Mouse (Mus musculus): ENCODE results near the gene Lamc1. TPM values are rescaled to one million over a fixed set of nuclear protein-coding genes. Genes with fewer than 3 reads are reported as not detected.

Gene Lamc1
- polyA plus RNA-seq, 1 experiment from 2014 or later, result 126 TPM

DNA sequence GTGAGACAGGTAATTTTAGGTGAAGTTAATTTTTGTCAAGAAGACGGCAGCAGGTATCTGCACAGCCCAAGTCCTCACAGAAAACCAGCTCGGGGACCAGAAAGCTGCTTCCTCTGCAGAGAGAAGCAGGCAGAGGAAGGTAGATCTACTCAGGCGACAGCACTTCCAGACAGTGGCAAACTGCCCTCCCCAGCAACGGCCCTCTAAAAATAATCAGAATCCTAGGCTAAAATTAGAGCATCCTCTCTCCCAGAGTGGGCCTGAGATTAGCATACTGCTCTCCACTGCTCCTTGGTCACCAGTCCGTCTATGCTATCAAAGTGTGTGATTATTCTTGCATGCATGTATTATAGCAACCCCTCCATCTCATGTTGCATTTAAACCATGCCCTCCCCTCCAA, 52.2 kb downstream of the Lamc1 start:
- 36% methylated on average over 5 of the region's 5 CpGs for WGBS

DNA sequence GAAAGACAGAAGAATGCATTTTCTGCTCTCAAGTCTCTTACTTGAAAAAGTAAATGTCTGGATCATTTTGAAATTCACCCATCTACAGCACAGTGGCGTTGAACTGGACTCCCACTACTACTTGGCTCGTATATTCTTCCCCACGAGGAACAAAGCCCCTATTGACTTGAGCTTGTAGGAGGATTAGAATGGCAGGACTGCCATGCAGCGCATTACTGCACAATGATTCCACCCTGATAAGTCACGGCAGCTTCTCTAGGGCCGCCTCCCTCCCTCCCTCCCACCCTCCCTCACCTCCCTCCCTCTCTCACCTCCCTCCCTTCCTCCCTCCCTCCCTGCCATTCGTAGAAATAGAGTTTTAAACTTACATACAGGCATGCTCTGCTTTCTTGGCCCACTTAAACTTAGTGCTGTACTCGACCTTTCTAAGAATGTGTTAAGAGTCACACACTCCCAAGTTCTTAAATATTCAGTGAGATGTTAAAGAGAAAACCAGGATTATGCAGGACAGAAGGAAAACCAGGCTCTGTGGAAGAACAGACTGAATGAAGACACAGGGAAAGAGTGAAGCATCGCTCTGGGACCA, 54.5 kb downstream of the Lamc1 start:
- H3K4me1 ChIP-seq (replicated peaks; ENCODE audit: control insufficient read depth, insufficient read depth, low read length), result peaks cover 40% of the 10 kb centered on the region
- H3K4me2 ChIP-seq (ENCODE audit: low read depth, low read length), result no peak overlapping the region
- H3K9me3 ChIP-seq (ENCODE audit: control insufficient read depth, low read length), result no peaks in the 10 kb centered on the region
- no peaks in the 10 kb centered on the region for H3K36me3 ChIP-seq (ENCODE audit: control insufficient read depth, insufficient read depth, low read length)
- WGBS, result 37% methylated on average over 9 of the region's 9 CpGs
- no peak overlapping the region for H3K9ac ChIP-seq (ENCODE audit: low read length)
- no peaks in the 10 kb centered on the region for H3K27me3 ChIP-seq (ENCODE audit: control insufficient read depth, insufficient read depth, low read depth, low read length)
- H3K4me3 ChIP-seq (ENCODE audit: low read length), result 0 out of 2 replicates have a peak overlapping the region, but pooled peaks have one; percentile 4
- peak; percentile 47 for ATAC-seq (ENCODE audit: low read depth)
- H3K27ac ChIP-seq (ENCODE audit: low read length), result peak overlapping the region; percentile 87

More for the DNA sequence above, 52.2 kb downstream of the Lamc1 start:
- H3K27ac ChIP-seq (ENCODE audit: low read length), result peak overlapping the region; percentile 45; the same call in 1 of the 2 replicates
- H3K4me3 ChIP-seq (ENCODE audit: low read length), result no peak overlapping the region
- H3K27me3 ChIP-seq (ENCODE audit: control insufficient read depth, insufficient read depth, low read depth, low read length), result no peaks in the 10 kb centered on the region
- H3K36me3 ChIP-seq (ENCODE audit: control insufficient read depth, insufficient read depth, low read length), result no peaks in the 10 kb centered on the region
- no peak overlapping the region for H3K9ac ChIP-seq (ENCODE audit: low read length)
- no peaks in the 10 kb centered on the region for H3K9me3 ChIP-seq (ENCODE audit: control insufficient read depth, low read length)
- H3K4me1 ChIP-seq (replicated peaks; ENCODE audit: control insufficient read depth, insufficient read depth, low read length), result peaks cover 24% of the 10 kb centered on the region
- ATAC-seq (ENCODE audit: low read depth), result no peak
- no peak overlapping the region for H3K4me2 ChIP-seq (ENCODE audit: low read depth, low read length)

DNA sequence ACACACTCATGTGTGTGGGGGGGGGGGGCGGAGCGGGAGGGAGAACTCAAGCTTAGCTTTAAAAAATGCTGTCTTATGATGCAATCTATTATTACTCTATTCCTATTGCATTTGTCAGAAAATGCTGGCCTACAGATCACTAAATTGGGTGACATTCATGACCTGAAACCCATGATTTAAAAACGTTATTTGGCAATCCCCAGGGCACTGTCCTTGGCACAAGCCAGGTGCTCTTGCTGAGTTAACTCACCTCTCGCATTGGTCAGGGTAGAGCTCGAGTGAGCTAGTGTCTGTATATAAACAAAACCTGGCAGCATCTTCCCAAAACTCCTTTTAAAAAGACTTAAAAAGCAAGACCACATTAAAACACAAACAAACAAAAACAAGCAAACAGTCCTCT, 57.1 kb downstream of the Lamc1 start:
- Histone ChIP-seq H3K27ac (ENCODE audit: low read length) (peak overlapping the region; percentile 75), H3K27me3 (ENCODE audit: control insufficient read depth, insufficient read depth, low read depth, low read length) (no peaks in the 10 kb centered on the region), H3K4me3 (ENCODE audit: low read length) (no peak overlapping the region), H3K9ac (ENCODE audit: low read length) (no peak overlapping the region), H3K4me2 (ENCODE audit: low read depth, low read length) (no peak overlapping the region), H3K4me1 (replicated peaks; ENCODE audit: control insufficient read depth, insufficient read depth, low read length) (peaks cover 36% of the 10 kb centered on the region), H3K36me3 (ENCODE audit: control insufficient read depth, insufficient read depth, low read length) (no peaks in the 10 kb centered on the region), H3K9me3 (ENCODE audit: control insufficient read depth, low read length) (no peaks in the 10 kb centered on the region)
- 32% methylated on average over 5 of the region's 5 CpGs for WGBS
- no peak for ATAC-seq (ENCODE audit: low read depth)

DNA sequence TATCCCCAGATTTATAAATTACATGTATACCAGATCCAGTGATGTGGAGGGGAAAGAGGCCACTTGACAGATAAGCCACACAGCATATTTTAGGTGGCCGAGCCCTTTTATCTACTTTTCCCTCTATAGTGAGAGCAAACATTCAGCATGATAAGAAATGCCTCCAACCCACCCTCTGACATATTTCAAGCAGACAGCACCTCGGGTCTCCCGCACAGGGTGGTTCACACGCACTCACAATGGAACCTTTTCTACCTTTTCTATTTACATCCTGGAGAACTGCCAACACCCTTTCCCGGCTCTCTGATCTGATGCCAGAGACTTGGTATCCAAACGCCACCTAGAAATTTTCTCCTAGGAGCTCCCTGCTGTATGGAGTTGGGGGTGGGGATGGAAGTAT, 58.0 kb downstream of the Lamc1 start:
- H3K4me3 ChIP-seq (ENCODE audit: low read length), result no peak overlapping the region
- peaks cover 34% of the 10 kb centered on the region for H3K4me1 ChIP-seq (replicated peaks; ENCODE audit: control insufficient read depth, insufficient read depth, low read length)
- H3K9me3 ChIP-seq (ENCODE audit: control insufficient read depth, low read length), result no peaks in the 10 kb centered on the region
- peak overlapping the region; percentile 34 for H3K4me2 ChIP-seq (ENCODE audit: low read depth, low read length)
- no peak overlapping the region for H3K9ac ChIP-seq (ENCODE audit: low read length)
- H3K27ac ChIP-seq (ENCODE audit: low read length), result peak overlapping the region; percentile 75
- no peaks in the 10 kb centered on the region for H3K27me3 ChIP-seq (ENCODE audit: control insufficient read depth, insufficient read depth, low read depth, low read length)
- no peaks in the 10 kb centered on the region for H3K36me3 ChIP-seq (ENCODE audit: control insufficient read depth, insufficient read depth, low read length)
- WGBS, result 10% methylated on average over 6 of the region's 6 CpGs
- peak; percentile 83 for ATAC-seq (ENCODE audit: low read depth)

DNA sequence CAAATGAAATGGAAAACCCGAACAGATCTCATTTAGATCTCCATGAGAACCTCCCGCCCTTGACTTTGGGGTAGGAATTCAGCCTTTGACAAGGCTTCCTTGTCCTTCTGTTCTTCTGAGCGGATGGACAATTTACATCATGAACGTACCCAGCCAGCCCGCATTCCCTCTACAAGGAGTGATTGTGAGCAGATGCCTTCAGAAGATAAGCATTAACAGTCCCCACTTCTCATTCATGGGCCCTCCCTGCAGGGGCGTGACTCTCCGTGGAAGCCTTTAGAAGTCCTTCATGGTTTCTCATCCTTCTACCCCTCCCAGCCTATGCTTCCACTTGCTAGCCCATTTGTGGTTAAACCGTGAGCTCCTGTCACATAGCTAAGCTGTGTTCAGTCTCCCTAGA, 58.9 kb downstream of the Lamc1 start:
- H3K36me3 ChIP-seq (ENCODE audit: control insufficient read depth, insufficient read depth, low read length), result no peaks in the 10 kb centered on the region
- WGBS, result 38% methylated on average over 8 of the region's 8 CpGs
- H3K4me3 ChIP-seq (ENCODE audit: low read length), result no peak overlapping the region
- no peak for ATAC-seq (ENCODE audit: low read depth)
- H3K9ac ChIP-seq (ENCODE audit: low read length), result peak overlapping the region; percentile 16; the same call in 1 of the 2 replicates
- H3K4me2 ChIP-seq (ENCODE audit: low read depth, low read length), result no peak overlapping the region; the same call in 1 of the 2 replicates
- peaks cover 42% of the 10 kb centered on the region for H3K4me1 ChIP-seq (replicated peaks; ENCODE audit: control insufficient read depth, insufficient read depth, low read length)
- no peaks in the 10 kb centered on the region for H3K9me3 ChIP-seq (ENCODE audit: control insufficient read depth, low read length)
- peak overlapping the region; percentile 71 for H3K27ac ChIP-seq (ENCODE audit: low read length)
- no peaks in the 10 kb centered on the region for H3K27me3 ChIP-seq (ENCODE audit: control insufficient read depth, insufficient read depth, low read depth, low read length)

DNA sequence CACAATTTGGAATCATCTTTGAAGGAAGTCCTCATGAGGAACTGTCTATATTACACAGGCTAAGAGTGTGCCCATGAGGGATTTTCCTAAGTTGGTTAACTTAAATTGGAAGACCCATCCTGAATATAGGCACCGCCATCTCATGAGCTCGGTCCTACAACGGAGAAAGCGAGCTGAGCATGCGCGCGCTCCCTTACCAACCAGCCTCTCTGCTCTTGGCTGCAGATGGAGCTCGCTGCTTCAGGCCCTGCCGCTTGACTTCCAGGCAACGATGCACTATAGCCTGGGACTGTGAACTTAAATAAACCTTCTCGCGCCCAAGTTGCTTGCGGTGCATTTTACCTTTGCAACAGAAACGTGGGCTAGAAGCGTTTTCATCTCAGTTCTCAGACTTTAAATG, 61.8 kb downstream of the Lamc1 start:
- H3K4me2 ChIP-seq (ENCODE audit: low read depth, low read length), result no peak overlapping the region
- ATAC-seq (ENCODE audit: low read depth), result no peak
- H3K27ac ChIP-seq (ENCODE audit: low read length), result no peak overlapping the region
- H3K4me1 ChIP-seq (replicated peaks; ENCODE audit: control insufficient read depth, insufficient read depth, low read length), result peaks cover 61% of the 10 kb centered on the region
- no peaks in the 10 kb centered on the region for H3K27me3 ChIP-seq (ENCODE audit: control insufficient read depth, insufficient read depth, low read depth, low read length)
- no peak overlapping the region for H3K9ac ChIP-seq (ENCODE audit: low read length)
- 85% methylated on average over 15 of the region's 15 CpGs for WGBS
- H3K9me3 ChIP-seq (ENCODE audit: control insufficient read depth, low read length), result no peaks in the 10 kb centered on the region
- H3K4me3 ChIP-seq (ENCODE audit: low read length), result no peak overlapping the region
- no peaks in the 10 kb centered on the region for H3K36me3 ChIP-seq (ENCODE audit: control insufficient read depth, insufficient read depth, low read length)

DNA sequence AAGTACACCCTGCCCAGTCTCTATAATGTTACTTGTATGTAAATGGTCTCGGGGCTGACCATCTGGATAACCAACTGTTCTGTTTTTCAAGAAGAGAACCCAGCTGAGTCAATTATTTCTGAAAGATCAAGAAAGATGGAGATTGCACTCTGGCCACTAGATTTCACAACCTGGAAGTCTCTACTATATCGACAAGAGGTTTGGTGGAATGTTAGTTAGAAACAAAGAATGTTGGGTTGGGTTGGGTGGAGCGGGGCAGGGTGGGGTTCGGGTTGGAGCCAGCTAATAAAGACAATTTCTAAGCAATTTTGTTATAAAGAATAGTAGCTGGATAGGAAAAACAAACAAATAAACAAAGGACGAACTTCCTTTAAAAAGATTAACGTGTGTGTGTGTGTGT, 62.9 kb downstream of the Lamc1 start:
- 67% methylated on average over 6 of the region's 6 CpGs for WGBS
- Histone ChIP-seq H3K9me3 (ENCODE audit: control insufficient read depth, low read length) (no peaks in the 10 kb centered on the region), H3K9ac (ENCODE audit: low read length) (no peak overlapping the region), H3K4me1 (replicated peaks; ENCODE audit: control insufficient read depth, insufficient read depth, low read length) (peaks cover 61% of the 10 kb centered on the region), H3K27me3 (ENCODE audit: control insufficient read depth, insufficient read depth, low read depth, low read length) (no peaks in the 10 kb centered on the region), H3K36me3 (ENCODE audit: control insufficient read depth, insufficient read depth, low read length) (no peaks in the 10 kb centered on the region), H3K27ac (ENCODE audit: low read length) (peak overlapping the region; percentile 41; the same call in 1 of the 2 replicates), H3K4me2 (ENCODE audit: low read depth, low read length) (no peak overlapping the region), H3K4me3 (ENCODE audit: low read length) (no peak overlapping the region)
- no peak for ATAC-seq (ENCODE audit: low read depth)

DNA sequence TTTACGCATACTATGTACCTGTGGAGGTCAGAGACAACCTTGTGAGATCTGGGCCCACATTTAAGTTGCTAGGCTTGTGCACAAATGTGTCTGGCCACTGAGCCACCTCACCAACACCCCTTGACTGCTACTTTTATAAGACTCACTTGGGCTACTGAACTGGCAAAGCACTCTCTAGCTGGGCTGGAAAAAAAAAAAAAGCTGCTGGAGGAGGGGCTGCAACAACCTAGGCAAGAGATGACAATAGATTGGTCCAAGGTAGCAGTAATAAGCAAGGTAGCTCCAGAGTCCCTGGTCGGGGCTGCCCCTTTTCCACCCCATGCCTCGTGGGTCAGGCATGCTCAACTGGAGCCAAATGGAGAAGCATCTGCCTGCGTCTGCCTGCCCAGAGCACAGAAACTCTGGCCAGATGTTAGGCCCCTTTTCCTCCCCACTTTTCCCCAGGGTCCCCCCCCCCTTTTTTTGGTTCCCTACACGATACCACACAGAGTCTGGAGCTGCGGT, 63.7 kb downstream of the Lamc1 start:
- WGBS, result 75% methylated on average over 6 of the region's 6 CpGs
- Histone ChIP-seq H3K4me2 (ENCODE audit: low read depth, low read length) (no peak overlapping the region), H3K4me3 (ENCODE audit: low read length) (no peak overlapping the region), H3K27ac (ENCODE audit: low read length) (peak overlapping the region; percentile 41), H3K4me1 (replicated peaks; ENCODE audit: control insufficient read depth, insufficient read depth, low read length) (peaks cover 66% of the 10 kb centered on the region), H3K9ac (ENCODE audit: low read length) (no peak overlapping the region), H3K36me3 (ENCODE audit: control insufficient read depth, insufficient read depth, low read length) (no peaks in the 10 kb centered on the region), H3K27me3 (ENCODE audit: control insufficient read depth, insufficient read depth, low read depth, low read length) (no peaks in the 10 kb centered on the region), H3K9me3 (ENCODE audit: control insufficient read depth, low read length) (no peaks in the 10 kb centered on the region)
- ATAC-seq (ENCODE audit: low read depth), result no peak

DNA sequence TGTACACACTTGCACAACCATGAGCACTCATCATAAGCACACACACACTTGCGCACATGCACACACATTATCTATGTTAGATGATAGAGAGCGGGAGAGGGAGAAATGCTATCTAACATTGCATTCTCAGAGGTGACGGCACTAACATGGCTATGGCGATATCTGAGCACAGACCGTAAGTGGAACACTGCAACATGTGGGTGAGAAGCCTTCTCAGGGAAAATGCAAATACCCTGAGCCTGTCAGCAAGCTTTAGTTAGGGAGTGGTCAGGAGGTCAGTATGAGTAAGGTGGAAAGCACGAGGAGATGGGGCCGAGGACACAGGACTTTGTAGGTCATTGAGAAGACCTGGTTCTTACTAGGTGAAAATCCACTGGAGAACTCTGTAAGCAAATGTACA, 64.3 kb downstream of the Lamc1 start:
- Histone ChIP-seq H3K4me2 (ENCODE audit: low read depth, low read length) (no peak overlapping the region), H3K4me1 (replicated peaks; ENCODE audit: control insufficient read depth, insufficient read depth, low read length) (peaks cover 64% of the 10 kb centered on the region), H3K9me3 (ENCODE audit: control insufficient read depth, low read length) (no peaks in the 10 kb centered on the region), H3K36me3 (ENCODE audit: control insufficient read depth, insufficient read depth, low read length) (no peaks in the 10 kb centered on the region), H3K27me3 (ENCODE audit: control insufficient read depth, insufficient read depth, low read depth, low read length) (no peaks in the 10 kb centered on the region), H3K9ac (ENCODE audit: low read length) (no peak overlapping the region), H3K4me3 (ENCODE audit: low read length) (no peak overlapping the region), H3K27ac (ENCODE audit: low read length) (peak overlapping the region; percentile 66)
- WGBS, result 68% methylated on average over 7 of the region's 7 CpGs
- no peak for ATAC-seq (ENCODE audit: low read depth)

Data from lung, embryonic 16.5 days (tissue).